Mouse (Mus musculus) E14TG2a.4 (cell line): ENCODE measurements around the gene Vmn1r234.
A peak's percentile ranks its signal among the peaks of the same experiment; 100 is the strongest.
"Not testable (repeated sequence)": the region's sequence is repeated elsewhere in the genome, so short reads cannot be mapped to it uniquely, and the experiment has no call there.

Experiments
- H3K27me3 ChIP-seq: 2 replicates; pipeline ENCODE4 v1.6.1; 2014; ENCODE audit warnings: low read length, control low read depth; ENCODE audit not compliant: insufficient read depth
- H3K36me3 ChIP-seq: 2 replicates; pipeline ENCODE4 v1.6.1; 2014; ENCODE audit warnings: low read length, control low read depth; ENCODE audit not compliant: insufficient read depth
- H3K4me1 ChIP-seq: replicated peaks from 2 replicates; pipeline ENCODE4 v1.6.1; 2014; ENCODE audit warnings: low read depth, low read length, control low read depth
- H3K4me3 ChIP-seq: replicated peaks from 2 replicates; pipeline ENCODE4 v1.5.1; 2014; ENCODE audit warnings: mild to moderate bottlenecking, low read length
- H3K9me3 ChIP-seq: 2 replicates; pipeline ENCODE4 v1.6.1; 2014; ENCODE audit warnings: low read length, control low read depth
- CTCF ChIP-seq: conservative IDR thresholded peaks from 2 replicates; pipeline ENCODE4 v1.5.1; 2014; ENCODE audit warnings: low read length
- NANOG ChIP-seq: IDR thresholded peaks from 2 replicates; pipeline ENCODE4 v1.6.1; 2014; ENCODE audit warnings: borderline replicate concordance, low read length, mixed read lengths
- POU5F1 ChIP-seq: IDR thresholded peaks from 2 replicates; pipeline ENCODE4 v1.6.1; 2014; ENCODE audit warnings: low read length, borderline replicate concordance

Vmn1r234 gene

DNA sequence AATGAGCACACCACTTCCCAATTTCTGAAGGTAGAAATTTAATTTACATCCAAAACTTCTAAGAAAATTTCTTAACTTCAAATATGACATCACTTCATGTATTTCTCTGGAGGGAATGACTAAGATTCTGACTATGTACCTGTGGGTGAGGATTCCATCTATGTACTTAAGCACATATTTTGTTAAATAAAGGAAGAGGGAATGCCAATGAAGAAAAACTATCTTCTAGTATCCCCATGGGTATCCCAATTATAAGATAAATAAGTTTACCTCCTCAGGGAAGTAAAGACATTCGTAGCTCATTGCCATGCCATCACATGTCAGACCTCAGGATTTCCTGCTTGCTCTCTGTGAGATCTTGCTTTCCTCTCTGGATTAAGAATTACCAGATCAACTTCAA is at the start of gene Vmn1r234:
Gene Vmn1r234 (plus strand): TSS at position 301 of the 400 bp plus-strand sequence.
- Histone ChIP-seq H3K4me3 (no peak within 1 kb of the TSS), H3K36me3 (no peaks in the 10 kb centered on the region), H3K4me1 (no peaks in the 10 kb centered on the region), H3K27me3 (no peaks in the 10 kb centered on the region), H3K9me3 (peaks cover 11% of the 10 kb centered on the region)
- TF ChIP-seq CTCF (no peak), POU5F1 (no peak), NANOG (no peak)

DNA sequence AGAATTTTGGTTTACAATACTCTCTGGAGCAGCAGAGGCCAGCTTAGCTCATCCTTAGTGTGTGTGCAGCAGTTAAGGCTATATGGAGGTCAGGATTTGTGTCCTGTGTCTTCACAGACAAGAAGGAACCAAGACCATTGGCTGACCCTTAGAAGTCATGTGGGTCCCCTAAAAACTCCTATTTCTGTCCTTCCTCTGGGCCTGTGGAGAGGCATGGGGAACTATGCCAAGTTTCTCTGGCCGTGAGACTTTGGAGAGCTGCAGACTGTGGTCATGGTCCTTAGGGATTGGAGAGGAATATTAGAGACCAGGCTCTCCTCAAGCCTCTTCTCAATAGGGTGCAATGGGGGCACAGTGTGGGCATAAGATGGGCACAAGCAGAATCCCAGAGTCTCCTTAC is 14.8 kb upstream of the Vmn1r234 start:
- not testable (repeated sequence) for H3K4me3 ChIP-seq, H3K27me3 ChIP-seq, H3K9me3 ChIP-seq, H3K36me3 ChIP-seq, H3K4me1 ChIP-seq

DNA sequence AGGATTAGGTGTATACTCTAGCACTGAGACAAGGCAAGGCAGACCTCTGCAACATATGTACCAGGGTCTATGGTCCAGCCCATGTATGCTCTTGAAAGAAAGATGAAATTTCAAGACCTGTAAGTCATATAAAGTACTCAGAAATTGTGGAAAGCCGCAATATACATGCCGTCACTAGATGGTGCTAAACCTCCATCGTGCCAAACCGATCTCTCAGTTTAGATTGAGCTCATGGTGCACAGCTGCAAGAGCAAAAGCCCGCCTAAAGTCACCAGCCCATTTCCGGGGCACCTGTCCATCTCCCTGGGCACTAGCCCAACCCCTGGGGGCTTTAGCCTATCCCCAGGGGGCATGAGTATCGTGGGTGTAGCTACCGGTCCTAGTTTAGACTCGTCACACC is 5.8 kb downstream of the Vmn1r234 start:
- Histone ChIP-seq H3K27me3 (no peaks in the 10 kb centered on the region), H3K36me3 (no peaks in the 10 kb centered on the region), H3K4me3 (no peak overlapping the region), H3K4me1 (no peaks in the 10 kb centered on the region), H3K9me3 (peaks cover 13% of the 10 kb centered on the region)
- TF ChIP-seq NANOG (no peak), CTCF (peak; percentile 64), POU5F1 (no peak)

DNA sequence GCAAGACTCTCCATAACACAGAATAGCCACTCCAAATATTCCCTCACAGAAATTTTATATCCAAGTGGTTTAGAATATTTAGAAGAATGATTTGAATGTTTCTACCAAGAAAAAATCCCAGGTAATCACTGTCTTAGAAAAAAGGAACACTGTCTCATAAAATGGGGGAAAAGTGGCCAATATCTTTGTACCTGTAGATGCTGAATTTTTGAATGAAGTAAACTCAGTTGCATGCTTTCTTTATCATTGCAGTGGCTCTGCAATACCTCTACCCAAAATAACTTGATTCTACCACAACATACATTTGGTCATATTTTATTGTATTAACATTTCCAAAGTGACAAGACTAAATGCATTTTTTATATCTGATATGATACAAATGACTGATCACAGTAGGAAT is 30.2 kb downstream of the Vmn1r234 start, which contains the start of gene Vmn1r235:
Gene Vmn1r235 (plus strand): TSS at position 301 of the 400 bp plus-strand sequence.
- Histone ChIP-seq H3K27me3 (no peaks in the 10 kb centered on the region), H3K36me3 (no peaks in the 10 kb centered on the region), H3K4me3 (no peak within 1 kb of the TSS), H3K9me3 (peaks cover 17% of the 10 kb centered on the region), H3K4me1 (no peaks in the 10 kb centered on the region)
- TF ChIP-seq POU5F1 (no peak), CTCF (no peak), NANOG (no peak)

DNA sequence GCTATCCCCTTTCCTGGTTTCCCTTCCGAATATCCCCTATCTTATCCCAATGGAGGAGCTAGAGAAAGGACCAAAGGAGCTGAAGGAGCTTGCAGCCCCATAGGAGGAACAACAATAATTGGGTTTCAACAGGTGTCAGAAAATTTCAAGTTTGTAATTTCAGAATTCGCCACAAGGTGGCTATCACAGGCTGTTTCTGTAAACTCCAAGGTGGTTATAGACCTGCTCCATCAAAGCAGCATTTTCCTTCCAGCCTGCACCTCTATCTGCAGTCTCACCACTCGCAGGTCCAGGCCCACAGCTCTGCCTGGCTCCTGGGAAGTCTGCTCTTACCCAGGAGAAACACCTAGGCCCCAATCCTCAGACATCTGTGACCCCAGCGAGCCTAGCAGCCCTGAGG is 46.2 kb downstream of the Vmn1r234 start:
- H3K4me1 ChIP-seq, result no peaks in the 10 kb centered on the region

DNA sequence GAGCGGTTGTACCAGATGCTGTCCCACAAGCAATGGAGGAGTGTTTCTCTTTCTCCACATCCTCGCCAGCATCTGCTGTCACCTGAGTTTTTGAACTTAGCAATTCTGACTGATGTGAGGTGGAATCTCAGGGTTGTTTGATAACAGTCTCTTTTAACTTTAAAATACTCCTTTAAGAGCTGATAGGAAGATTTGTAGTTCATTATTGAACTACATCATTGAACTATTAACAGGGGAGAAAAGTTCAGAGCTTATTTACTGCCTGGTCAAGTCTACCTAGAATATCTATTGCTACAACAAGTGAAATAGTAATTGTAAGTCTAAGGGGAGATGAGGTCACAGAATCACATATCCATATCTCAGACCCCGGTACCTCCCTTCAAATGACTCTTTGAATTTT is 56.8 kb downstream of the Vmn1r234 start, which contains the start of gene Vmn1r236:
Gene Vmn1r236 (plus strand): TSS at position 301 of the 400 bp plus-strand sequence.
- TF ChIP-seq POU5F1 (no peak), CTCF (no peak), NANOG (no peak)
- Histone ChIP-seq H3K4me1 (no peaks in the 10 kb centered on the region), H3K36me3 (no peaks in the 10 kb centered on the region), H3K9me3 (no peaks in the 10 kb centered on the region), H3K27me3 (no peaks in the 10 kb centered on the region), H3K4me3 (no peak within 1 kb of the TSS)

More for the DNA sequence above, 46.2 kb downstream of the Vmn1r234 start:
- no peak overlapping the region for H3K4me3 ChIP-seq
- peaks cover 9% of the 10 kb centered on the region; the same call in 1 of the 2 replicates for H3K9me3 ChIP-seq
- H3K27me3 ChIP-seq, result no peaks in the 10 kb centered on the region; the same call in 1 of the 2 replicates
- H3K36me3 ChIP-seq, result no peaks in the 10 kb centered on the region
- TF ChIP-seq CTCF, result peak; percentile 55
- no peak for TF ChIP-seq NANOG

DNA sequence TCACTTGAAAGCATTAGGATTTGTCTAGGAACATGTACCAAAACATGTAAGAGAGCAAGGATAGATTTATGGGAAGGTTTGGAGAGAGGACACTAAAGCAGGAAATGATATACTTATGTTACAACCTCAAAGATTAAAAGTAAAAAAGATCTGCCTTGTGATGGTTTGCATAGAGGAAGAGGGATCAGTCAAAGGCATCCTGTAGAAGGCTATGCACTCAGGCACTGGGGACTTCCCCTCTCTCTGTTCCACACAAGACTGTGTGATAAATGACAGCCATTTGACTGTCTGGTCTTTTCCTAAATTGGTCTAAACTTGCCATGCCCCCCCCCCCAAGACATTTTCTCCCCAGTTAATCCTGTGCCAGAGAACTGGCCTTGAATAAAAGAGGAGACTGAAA is 58.5 kb downstream of the Vmn1r234 start:
- H3K9me3 ChIP-seq, result no peaks in the 10 kb centered on the region
- H3K27me3 ChIP-seq, result no peaks in the 10 kb centered on the region
- no peak overlapping the region for H3K4me3 ChIP-seq
- H3K4me1 ChIP-seq, result no peaks in the 10 kb centered on the region
- H3K36me3 ChIP-seq, result no peaks in the 10 kb centered on the region
- TF ChIP-seq POU5F1 (no peak), CTCF (no peak), NANOG (no peak)
